Mouse (Mus musculus) thymus, adult 2 months (tissue): ENCODE data around the gene Agap2.

Experiments
- CTCF ChIP-seq: fragments of 200-500 bp; IDR thresholded peaks from 2 replicates; pipeline ENCODE4 v1.5.1; 2012; ENCODE audit warnings: mild to moderate bottlenecking, control low read depth, low read length, moderate library complexity, borderline replicate concordance; ENCODE audit not compliant: control insufficient read depth, poor library complexity, insufficient read depth; ENCODE audit errors: extremely low read depth
- POLR2A ChIP-seq: fragments of 200-500 bp; IDR thresholded peaks from 2 replicates; pipeline ENCODE4 v1.6.1; 2012; ENCODE audit warnings: mild to moderate bottlenecking, low read length, control low read depth, moderate library complexity; ENCODE audit not compliant: control insufficient read depth, poor library complexity, insufficient read depth; ENCODE audit errors: extremely low read depth

GRCm38 (mm10) chr10:127050119-127050474, 25.0 kb upstream of the Agap2 start:
- no peak for TF ChIP-seq CTCF
- TF ChIP-seq POLR2A: no peak
